Mouse (Mus musculus): ENCODE results near the gene Rtl8a.
"Not testable (repeated sequence)": the region's sequence is repeated elsewhere in the genome, so short reads cannot be mapped to it uniquely, and the experiment has no call there.

GRCm38 (mm10) chrX:53611395-53611794, 32.1 kb downstream of the Rtl8a start:
- not testable (repeated sequence) for TF ChIP-seq CTCF (IDR thresholded peaks at IDR 0.05; ENCODE audit: borderline replicate concordance, insufficient read depth, low read length); POLR2A (IDR thresholded peaks at IDR 0.05; ENCODE audit: low read depth, low read length)
